Mouse (Mus musculus) heart, postnatal 36 days (tissue): Measurements from ENCODE around the gene Vmn2r100. TPM values are rescaled to one million over a fixed set of nuclear protein-coding genes. Genes with fewer than 3 reads are reported as not detected.

Experiments used
- DNase-seq, 2 experiments: peaks; one replicate each; pipeline ENCODE4 v3.0.0; 2021 to 2022
- intact Hi-C: fragments of 180-260 bp; cut with DNase I; formaldehyde crosslinking; loops from one replicate; pipeline ENCODE4 v1.15.1; 2025
- total RNA-seq, 2 experiments: library from RNA; stranded (reverse); gene quantifications; 2 replicates each; pipeline ENCODE4 v1.2.3; 2021

The Vmn2r100 gene
- total RNA-seq: not detected

DNA sequence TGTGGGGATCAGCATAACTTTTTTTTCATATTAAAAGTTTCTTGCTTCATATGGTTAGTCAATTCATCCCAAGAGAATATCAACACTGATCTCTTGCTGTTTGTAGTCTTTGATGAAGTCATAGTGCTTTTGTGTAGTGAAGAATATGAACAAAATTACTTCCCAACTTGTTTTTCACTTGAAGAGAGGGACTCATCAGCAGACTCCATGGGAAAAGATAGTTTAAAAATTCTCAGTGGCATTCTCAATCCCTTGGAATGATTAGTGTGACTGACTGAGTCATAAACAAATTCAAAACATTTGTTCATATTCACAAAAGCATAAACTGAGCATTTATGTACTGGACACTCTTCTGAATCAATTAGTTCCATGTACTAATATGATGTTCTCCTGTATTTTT, at the start of gene Vmn2r100:
Gene Vmn2r100, plus strand, starts transcription at position 301 of the 400 bp plus-strand sequence.
- intact Hi-C loops: no loop called here
- no peak for DNase-seq

DNA sequence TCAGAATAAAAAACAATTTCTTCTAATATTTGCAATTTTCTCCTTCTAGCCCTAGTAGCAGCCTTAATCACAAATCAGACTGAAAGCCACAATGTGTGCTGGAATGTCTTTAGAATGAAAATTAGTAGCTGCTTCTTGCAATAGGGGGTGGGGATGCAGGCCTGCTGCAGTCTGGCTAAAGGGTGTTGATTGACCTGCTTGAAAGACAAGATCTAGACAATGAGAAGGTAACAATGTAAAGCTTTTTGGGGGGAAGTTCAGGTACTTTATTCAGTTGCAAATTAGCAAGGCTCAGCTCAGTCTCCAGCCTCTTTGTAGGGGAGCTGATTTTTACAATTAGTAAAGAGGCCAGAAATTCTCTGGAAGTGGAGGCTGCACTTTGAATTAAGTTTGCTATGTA, 21.7 kb upstream of the Vmn2r100 start:
- DNase-seq: no peak
- intact Hi-C loops: no loop called here

DNA sequence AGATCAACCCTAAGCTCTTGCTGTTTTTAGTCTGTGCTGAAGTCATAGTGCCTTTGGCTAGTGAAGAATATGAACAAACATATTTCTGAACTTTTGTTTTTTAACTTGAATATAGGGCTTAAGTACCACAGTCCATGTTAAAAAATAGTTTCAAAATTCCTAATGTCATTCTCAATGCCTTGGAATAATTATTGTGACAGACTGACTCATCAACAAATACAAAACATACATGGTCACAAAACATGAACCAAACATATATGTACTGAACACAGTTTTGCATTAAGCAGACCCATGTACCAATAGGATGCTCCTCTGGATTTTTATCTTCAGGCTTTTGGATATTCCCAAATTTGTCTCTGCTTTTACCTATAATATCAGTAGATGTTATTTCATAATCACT, 72.4 kb downstream of the Vmn2r100 start, which contains the start of gene Vmn2r101:
Gene Vmn2r101, plus strand, starts transcription at position 301 of the 400 bp plus-strand sequence.
- intact Hi-C loops: loop anchor here (2.0 kb wide), 1 partner anchor 56 kb away; no protein-coding TSS in a partner anchor

More for the DNA sequence above, 72.4 kb downstream of the Vmn2r100 start, which contains the start of gene Vmn2r101:
- DNase-seq: no peak

Other genes starting within 250 kb of the Vmn2r100 start
- gene Vmn2r99, start 142.8 kb upstream of the Vmn2r100 start, total RNA-seq: not detected
- gene Vmn2r101, start 72.5 kb downstream of the Vmn2r100 start, total RNA-seq: not detected
- gene Vmn2r102, start 155.6 kb downstream of the Vmn2r100 start, total RNA-seq: not detected